Mouse (Mus musculus) thymus, postnatal 0 days (tissue): ENCODE measurements around the gene Xrcc2. TPM values are rescaled to one million over a fixed set of nuclear protein-coding genes. Genes with fewer than 3 reads are reported as not detected.

Source experiments
- DNase-seq: peaks from one replicate; pipeline ENCODE4 v3.0.0-alpha.2; 2015; ENCODE audit warnings: low spot score
- polyA plus RNA-seq: library from polyadenylated mRNA; unstranded; fragments of >200 nt; fragmentation: Nextera tagmentation; extraction: Ambion mirVana; gene quantifications from 2 replicates; pipeline ENCODE4 v1.2.1, GENCODE M21; 2015

Xrcc2 gene
- polyA plus RNA-seq, 1 experiment from 2014 or later = 5.6 TPM

- no peak for DNase-seq
These were observed 33.7 kb downstream of the Xrcc2 start for GRCm38 (mm10) chr5:25671696-25672520.

- no peak for DNase-seq
These were observed 34.6 kb downstream of the Xrcc2 start for GRCm38 (mm10) chr5:25671051-25671450.

GRCm38 (mm10) chr5:25668306-25668705 lies 37.3 kb downstream of the Xrcc2 start:
- no peak for DNase-seq

GRCm38 (mm10) chr5:25666684-25667083 lies 38.9 kb downstream of the Xrcc2 start:
- no peak for DNase-seq

GRCm38 (mm10) chr5:25666108-25666507 lies 39.5 kb downstream of the Xrcc2 start:
- DNase-seq = no peak

GRCm38 (mm10) chr5:25665516-25665915 lies 40.1 kb downstream of the Xrcc2 start:
- no peak for DNase-seq

GRCm38 (mm10) chr5:25663165-25663564 lies 42.5 kb downstream of the Xrcc2 start:
- DNase-seq = no peak

GRCm38 (mm10) chr5:25654578-25654987 lies 51.0 kb downstream of the Xrcc2 start:
- DNase-seq = no peak

- no peak for DNase-seq
These were observed 52.2 kb downstream of the Xrcc2 start for GRCm38 (mm10) chr5:25653377-25653776.

- no peak for DNase-seq
These were observed 53.2 kb downstream of the Xrcc2 start for GRCm38 (mm10) chr5:25652435-25652834.

- no peak for DNase-seq
These were observed 59.8 kb downstream of the Xrcc2 start for GRCm38 (mm10) chr5:25645661-25646364.

- no peak for DNase-seq
These were observed 61.1 kb downstream of the Xrcc2 start for GRCm38 (mm10) chr5:25644509-25644908.

GRCm38 (mm10) chr5:25642741-25643140 lies 62.9 kb downstream of the Xrcc2 start:
- DNase-seq = no peak

Other genes starting within 250 kb of the Xrcc2 start
- 15.2 and 21.4 TPM in 2 replicates for gene Kmt2c, start 207.0 kb downstream of the Xrcc2 start, polyA plus RNA-seq
- 0.10 and 0.22 TPM in 2 replicates for gene Cct8l1, start 189.8 kb downstream of the Xrcc2 start, polyA plus RNA-seq
- 1.3 and 1.9 TPM in 2 replicates for gene Actr3b, start 54.2 kb upstream of the Xrcc2 start, polyA plus RNA-seq
- gene Gm21663, start 236.6 kb upstream of the Xrcc2 start, polyA plus RNA-seq = not detected in 2 replicates
- gene Gm21671, start 248.6 kb upstream of the Xrcc2 start, polyA plus RNA-seq = not detected in 2 replicates